Mouse (Mus musculus) liver, adult 2 months (tissue): Measurements from ENCODE around the gene Hdac7.

ENCODE experiments used
- CTCF ChIP-seq: fragments of 200-500 bp; IDR thresholded peaks from 2 replicates; pipeline ENCODE4 v1.5.1; 2011; ENCODE audit warnings: low read depth, low read length, control low read depth
- POLR2A ChIP-seq: fragments of 200-500 bp; IDR thresholded peaks from 2 replicates; pipeline ENCODE4 v1.6.1; 2011; ENCODE audit warnings: low read length, control low read depth; ENCODE audit not compliant: insufficient read depth; ENCODE audit errors: extremely low read depth

- TF ChIP-seq CTCF (no peak), POLR2A (no peak)
Measured at GRCm38 (mm10) chr15:97743210-97743609, 101.1 kb downstream of the Hdac7 start.
